Mouse (Mus musculus) intestine, postnatal 0 days (tissue): ENCODE data around the gene Polr3e. TPM values are rescaled to one million over a fixed set of nuclear protein-coding genes. Genes with fewer than 3 reads are reported as not detected.

Experiments
- ATAC-seq: fragments of 200-750 bp; cut with Nextera tagmentation; 2 replicates; pipeline ENCODE4 v1.8.0; 2017; ENCODE audit warnings: mild to moderate bottlenecking, moderate TSS enrichment, moderate library complexity
- H3K27ac ChIP-seq: fragments of 300-500 bp; sonication (generic); 2 replicates; pipeline ENCODE4 v1.5.1; 2014; ENCODE audit warnings: mild to moderate bottlenecking, low read depth, low read length, moderate library complexity
- H3K27me3 ChIP-seq: fragments of 300-500 bp; sonication (generic); replicated peaks from 2 replicates; pipeline ENCODE4 v1.6.1; 2014; ENCODE audit warnings: low read length, mixed read lengths; ENCODE audit not compliant: control insufficient read depth, insufficient read depth
- H3K36me3 ChIP-seq: fragments of 300-500 bp; sonication (generic); 2 replicates; pipeline ENCODE4 v1.6.1; 2014; ENCODE audit warnings: mild to moderate bottlenecking, moderate library complexity; ENCODE audit not compliant: control insufficient read depth, insufficient read depth
- H3K4me1 ChIP-seq: fragments of 300-500 bp; sonication (generic); replicated peaks from 2 replicates; pipeline ENCODE4 v1.6.1; 2014; ENCODE audit warnings: antibody characterized with exemption, low read length, mixed read lengths; ENCODE audit not compliant: control insufficient read depth, insufficient read depth
- H3K4me2 ChIP-seq: fragments of 300-500 bp; sonication (generic); replicated peaks from 2 replicates; pipeline ENCODE4 v1.6.1; 2014; ENCODE audit warnings: low read depth, mild to moderate bottlenecking, moderate library complexity
- H3K4me3 ChIP-seq: fragments of 300-500 bp; sonication (generic); 2 replicates; pipeline ENCODE4 v1.5.1; 2014; ENCODE audit warnings: low read depth, low read length
- H3K9ac ChIP-seq: fragments of 300-500 bp; sonication (generic); 2 replicates; pipeline ENCODE4 v1.6.1; 2014; ENCODE audit warnings: mild to moderate bottlenecking, low read depth, low read length
- H3K9me3 ChIP-seq: fragments of 300-500 bp; sonication (generic); 2 replicates; pipeline ENCODE4 v1.6.1; 2016; ENCODE audit warnings: mixed run types; ENCODE audit not compliant: control insufficient read depth
- CTCF ChIP-seq: sonication (generic); IDR thresholded peaks from 2 replicates; pipeline ENCODE4 v1.5.1; 2016; ENCODE audit warnings: low read depth, mild to moderate bottlenecking, control low read depth, antibody characterized with exemption, moderate library complexity
- WGBS: fragments of 180-500 bp; shearing (Covaris S2); extraction: QIAGEN DNeasy Blood & Tissue Kit; methylation state at CpG from one replicate; pipeline ENCODE4 v1.1.7; 2014; 5-methylcytosine and 5-hydroxymethylcytosine counted together
- polyA plus RNA-seq: library from polyadenylated mRNA; unstranded; fragments of >200 nt; fragmentation: Nextera tagmentation; extraction: Ambion mirVana; gene quantifications from 2 replicates; pipeline ENCODE4 v1.2.1, GENCODE M21; 2015

Polr3e gene
- polyA plus RNA-seq, 1 experiment from 2014 or later, result 18.3 TPM

DNA sequence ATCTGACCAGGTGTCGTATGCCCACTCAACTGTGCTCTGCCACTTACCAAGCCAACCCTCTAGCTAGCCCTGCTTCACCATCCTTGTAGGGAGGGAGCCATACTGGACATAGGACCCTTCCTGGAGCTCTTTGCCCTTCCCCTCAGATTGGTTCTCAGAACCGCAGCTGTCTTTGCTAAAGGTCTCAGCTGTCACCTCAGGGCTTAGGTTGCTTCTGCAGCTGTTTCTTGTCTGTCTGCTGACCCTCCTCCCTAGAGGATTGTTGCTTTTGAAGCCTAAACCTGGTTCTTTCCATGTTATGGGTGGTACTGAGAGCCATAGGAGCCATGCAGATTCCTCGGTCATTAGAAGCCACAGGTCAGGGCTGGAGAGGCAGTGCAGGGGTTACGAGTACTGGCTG lies 34.9 kb upstream of the Polr3e start:
- peaks cover 58% of the 10 kb centered on the region for H3K36me3 ChIP-seq

DNA sequence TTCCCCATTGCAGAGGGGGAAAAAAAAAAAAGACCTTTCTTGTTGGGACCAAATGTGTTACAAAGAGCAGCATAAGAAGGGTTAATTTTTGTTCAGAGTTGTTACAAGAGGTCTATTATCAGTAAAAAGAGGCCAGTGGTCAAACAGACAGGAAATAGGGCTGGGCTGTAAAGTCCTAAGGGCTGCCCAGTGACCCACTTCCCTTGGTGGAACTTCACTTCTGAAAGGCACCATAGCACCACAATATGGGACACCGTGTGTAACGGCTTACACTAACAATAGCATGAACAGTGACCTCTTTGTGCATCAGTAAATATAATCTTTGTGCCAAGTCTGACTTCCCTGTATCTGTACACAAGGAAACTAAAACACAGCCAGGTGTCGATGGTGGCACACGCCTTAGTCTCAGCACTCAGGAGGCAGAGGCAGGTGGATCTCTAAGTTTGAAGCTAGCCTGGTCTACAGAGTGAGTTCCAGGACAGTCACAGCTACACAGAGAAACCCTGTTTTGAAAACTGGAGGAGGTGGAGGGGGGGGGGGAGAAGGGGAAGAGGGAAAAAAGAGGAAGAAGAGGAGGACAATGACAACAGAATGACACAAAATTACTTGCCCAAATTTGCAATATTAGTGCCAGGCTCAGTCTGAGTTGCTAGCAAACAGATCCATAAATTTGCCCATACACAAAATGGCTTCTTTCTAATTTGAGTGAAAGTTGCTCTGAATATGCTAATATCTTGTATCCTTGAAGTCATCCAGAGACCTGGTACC lies 33.8 kb upstream of the Polr3e start:
- Histone ChIP-seq H3K9ac (no peak overlapping the region), H3K36me3 (peaks cover 59% of the 10 kb centered on the region), H3K27ac (no peak overlapping the region), H3K4me1 (no peaks in the 10 kb centered on the region), H3K9me3 (no peaks in the 10 kb centered on the region), H3K27me3 (no peaks in the 10 kb centered on the region), H3K4me3 (no peak overlapping the region), H3K4me2 (no peak overlapping the region)
- 61% methylated on average over 4 of the region's 4 CpGs for WGBS
- no peak for ATAC-seq
- no peak for TF ChIP-seq CTCF

More for the DNA sequence above, 34.9 kb upstream of the Polr3e start:
- Histone ChIP-seq H3K9ac (no peak overlapping the region), H3K27me3 (no peaks in the 10 kb centered on the region), H3K27ac (no peak overlapping the region), H3K4me3 (no peak overlapping the region), H3K4me2 (no peak overlapping the region), H3K9me3 (no peaks in the 10 kb centered on the region), H3K4me1 (no peaks in the 10 kb centered on the region)
- 86% methylated on average over 4 of the region's 4 CpGs for WGBS
- ATAC-seq, result no peak
- TF ChIP-seq CTCF, result no peak

- Histone ChIP-seq H3K36me3 (peaks cover 62% of the 10 kb centered on the region), H3K27me3 (no peaks in the 10 kb centered on the region), H3K4me1 (no peaks in the 10 kb centered on the region), H3K27ac (no peak overlapping the region; the same call in 1 of the 2 replicates), H3K4me2 (no peak overlapping the region), H3K9ac (no peak overlapping the region), H3K9me3 (no peaks in the 10 kb centered on the region), H3K4me3 (no peak overlapping the region)
- no peak for ATAC-seq
- 94% methylated on average over 4 of the region's 4 CpGs for WGBS
- TF ChIP-seq CTCF, result no peak
Observed at GRCm38 (mm10) chr7:120884746-120885145, 32.8 kb upstream of the Polr3e start.

- H3K4me1 ChIP-seq, result no peaks in the 10 kb centered on the region
- no peak for TF ChIP-seq CTCF
- H3K9me3 ChIP-seq, result no peaks in the 10 kb centered on the region
- peaks cover 84% of the 10 kb centered on the region for H3K36me3 ChIP-seq
- H3K27ac ChIP-seq, result no peak overlapping the region
- no peak for ATAC-seq
- no peak overlapping the region for H3K4me3 ChIP-seq
- no peak overlapping the region for H3K9ac ChIP-seq
- no peak overlapping the region for H3K4me2 ChIP-seq
- H3K27me3 ChIP-seq, result no peaks in the 10 kb centered on the region
- WGBS, result 69% methylated on average over 5 of the region's 5 CpGs
Observed at GRCm38 (mm10) chr7:120893123-120893522, 24.4 kb upstream of the Polr3e start.

DNA sequence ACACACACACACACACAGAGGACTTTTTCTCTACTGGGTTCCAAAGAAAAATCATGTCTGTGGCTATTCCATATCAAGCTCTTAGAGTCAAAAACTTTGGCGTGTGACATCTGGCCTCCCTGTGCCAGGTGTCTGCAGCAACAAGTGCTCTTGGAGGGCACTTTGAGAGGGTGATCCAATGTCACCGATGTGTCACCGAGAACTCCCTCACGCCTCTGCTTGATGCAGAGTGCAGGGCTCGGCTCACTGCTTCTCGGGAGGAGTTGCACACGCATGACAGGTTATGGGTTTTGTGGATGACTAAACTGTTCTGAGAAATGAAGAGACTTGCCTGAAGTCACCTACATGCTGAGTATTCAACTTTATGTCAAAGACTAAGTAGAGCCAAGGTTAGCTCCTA lies 20.5 kb upstream of the Polr3e start:
- WGBS, result 93% methylated on average over 7 of the region's 7 CpGs
- no peaks in the 10 kb centered on the region for H3K9me3 ChIP-seq
- no peak overlapping the region for H3K4me3 ChIP-seq
- TF ChIP-seq CTCF, result no peak
- H3K4me1 ChIP-seq, result no peaks in the 10 kb centered on the region
- no peak for ATAC-seq
- H3K4me2 ChIP-seq, result no peak overlapping the region
- H3K27ac ChIP-seq, result no peak overlapping the region
- peaks cover 79% of the 10 kb centered on the region for H3K36me3 ChIP-seq
- no peak overlapping the region for H3K9ac ChIP-seq
- no peaks in the 10 kb centered on the region for H3K27me3 ChIP-seq

- 83% methylated on average over 9 of the region's 9 CpGs for WGBS
- no peaks in the 10 kb centered on the region for H3K9me3 ChIP-seq
- no peak overlapping the region for H3K27ac ChIP-seq
- no peaks in the 10 kb centered on the region for H3K4me1 ChIP-seq
- TF ChIP-seq CTCF, result no peak
- no peaks in the 10 kb centered on the region for H3K27me3 ChIP-seq
- ATAC-seq, result no peak
- H3K36me3 ChIP-seq, result peaks cover 78% of the 10 kb centered on the region
- no peak overlapping the region for H3K9ac ChIP-seq
- no peak overlapping the region for H3K4me2 ChIP-seq
- no peak overlapping the region for H3K4me3 ChIP-seq
Observed at GRCm38 (mm10) chr7:120897711-120898335, 19.7 kb upstream of the Polr3e start.
